Mouse (Mus musculus): Measurements from ENCODE around the gene Thada.
A peak's percentile ranks its signal among the peaks of the same experiment; 100 is the strongest.

Gene Thada

DNA sequence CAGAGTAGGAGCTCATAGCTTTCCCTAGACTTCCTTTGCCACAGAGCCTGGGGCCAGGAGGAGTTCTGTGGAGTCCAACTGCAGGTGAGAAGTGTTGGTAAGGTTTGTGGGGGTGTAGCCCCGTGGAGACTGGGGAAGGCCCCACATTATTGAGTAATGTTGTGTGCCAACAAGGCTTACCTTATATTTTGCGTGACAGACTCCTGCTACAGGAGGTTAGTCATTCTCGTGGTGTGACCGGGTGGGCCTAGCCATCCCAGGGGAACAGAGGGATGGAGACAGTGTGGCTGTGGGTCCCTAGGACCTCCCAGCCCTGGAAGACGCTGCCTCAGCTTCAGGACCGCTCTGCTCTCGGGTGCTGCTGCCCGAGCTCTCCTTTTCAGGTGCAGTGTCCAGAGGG lies 301.9 kb downstream of the Thada start:
- DNase-seq (ENCODE audit: low read depth, low spot score), result no peak

DNA sequence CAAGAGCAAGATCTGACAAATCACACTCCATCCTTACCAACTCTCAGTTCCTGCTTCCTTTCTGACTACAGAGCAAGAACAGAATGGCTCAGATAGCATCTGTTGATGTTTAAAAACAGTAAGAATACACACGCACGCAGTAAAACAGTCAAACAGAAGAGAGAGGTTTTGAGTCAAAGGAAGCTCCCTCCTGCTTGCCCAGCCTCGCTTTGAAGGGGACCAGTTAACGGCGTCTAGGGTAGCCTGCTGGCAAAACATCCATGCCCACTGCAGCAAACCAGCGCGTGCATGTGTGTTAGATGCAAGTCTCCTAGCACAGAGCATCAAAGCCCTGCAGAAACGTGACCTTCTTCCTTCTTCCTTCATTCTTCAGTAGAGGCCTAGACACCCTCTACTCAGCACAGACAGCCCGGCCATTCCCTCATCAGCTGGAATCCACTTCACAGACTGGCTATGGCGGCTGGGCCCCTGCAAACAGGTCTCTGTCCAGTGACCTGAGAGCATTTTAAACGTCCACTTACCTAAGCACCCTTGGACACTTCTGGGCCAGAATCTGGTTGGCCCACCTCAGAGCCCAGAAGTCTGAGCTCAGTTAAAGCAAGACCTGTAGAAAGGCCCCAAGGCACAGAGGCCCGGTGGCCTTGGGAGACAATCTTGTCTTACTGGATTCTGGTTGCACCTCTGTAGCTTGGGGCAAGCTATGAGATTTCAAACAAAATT lies 302.8 kb downstream of the Thada start:
- DNase-seq (ENCODE audit: low read depth, low spot score), result no peak

DNA sequence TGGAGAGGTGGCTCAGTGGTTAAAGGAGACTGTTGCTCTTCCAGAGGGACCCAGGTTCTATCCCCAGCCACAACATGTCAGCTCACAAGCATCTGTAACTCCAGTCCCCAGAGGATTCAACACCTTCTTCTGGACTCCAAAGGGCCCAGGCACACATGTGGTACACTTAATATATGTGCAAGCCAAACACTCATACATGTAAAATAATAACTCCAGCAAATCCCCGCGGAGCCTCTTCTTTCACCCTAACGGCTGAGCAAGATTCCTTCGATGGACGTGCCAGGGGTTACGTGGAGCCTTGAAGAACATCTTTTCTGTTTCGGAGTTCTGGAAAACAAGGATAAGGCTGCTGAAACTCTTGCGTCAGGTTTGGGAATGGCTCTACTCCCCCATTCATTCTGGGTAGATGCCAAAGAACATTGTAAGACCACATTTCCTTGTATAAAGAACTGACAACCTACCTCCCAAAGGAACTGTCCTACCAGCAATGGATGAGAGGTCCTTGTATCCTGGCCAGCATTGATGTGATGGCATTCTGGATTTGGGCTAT lies 303.7 kb downstream of the Thada start:
- DNase-seq (ENCODE audit: low read depth, low spot score), result no peak

DNA sequence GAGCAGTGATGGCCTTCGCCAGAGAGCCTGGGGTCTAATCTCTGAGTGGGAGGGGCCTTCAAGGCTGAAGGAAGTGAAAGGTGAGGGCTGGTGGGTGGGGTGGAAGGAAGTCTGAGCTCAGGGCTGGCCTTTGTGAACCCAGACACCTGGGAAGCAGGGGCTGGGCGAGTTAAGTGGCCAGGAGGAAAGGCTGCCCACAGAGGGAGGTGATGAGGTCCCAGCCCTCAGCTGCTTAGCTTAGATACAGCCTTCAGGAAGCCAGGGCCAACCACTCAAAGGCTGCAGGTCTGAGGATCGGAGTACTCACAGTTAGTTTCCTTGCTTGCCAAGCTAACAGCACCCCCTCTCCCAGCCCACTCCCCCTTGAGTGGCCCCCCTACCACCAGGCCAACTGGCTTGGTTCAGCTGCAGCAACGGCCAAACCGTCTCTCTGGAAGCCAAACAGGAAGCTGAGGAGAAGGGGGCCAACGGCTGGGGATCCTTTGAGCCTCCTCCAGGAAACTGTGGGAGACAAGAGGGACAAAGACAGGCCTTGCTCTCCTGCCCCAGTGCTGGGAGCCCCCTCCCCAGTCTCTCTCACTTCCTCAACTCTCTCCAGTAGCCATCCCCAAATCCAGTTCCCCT lies 304.7 kb downstream of the Thada start:
- no peak for DNase-seq (ENCODE audit: low read depth, low spot score)

DNA sequence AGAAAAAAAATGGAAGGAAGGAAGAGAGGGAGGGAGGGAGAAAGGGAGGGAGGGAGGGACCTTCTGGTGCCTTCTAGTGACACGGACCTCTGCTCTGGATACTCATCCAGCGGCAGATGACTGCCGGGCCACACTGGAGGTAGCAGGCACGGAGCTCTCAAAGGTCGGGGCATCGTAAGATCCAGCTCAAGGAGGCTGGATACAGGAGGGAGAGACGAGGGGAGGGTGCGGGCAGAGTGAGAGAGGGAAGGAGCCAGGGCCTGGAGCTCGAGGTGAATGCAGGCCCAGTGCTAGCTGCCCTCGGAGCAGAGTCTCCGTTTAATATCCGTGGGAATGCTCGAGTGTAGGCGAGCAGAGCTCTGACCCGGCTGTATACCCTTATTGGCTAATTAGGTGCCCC lies 307.1 kb downstream of the Thada start:
- no peak for DNase-seq (ENCODE audit: low read depth, low spot score)

DNA sequence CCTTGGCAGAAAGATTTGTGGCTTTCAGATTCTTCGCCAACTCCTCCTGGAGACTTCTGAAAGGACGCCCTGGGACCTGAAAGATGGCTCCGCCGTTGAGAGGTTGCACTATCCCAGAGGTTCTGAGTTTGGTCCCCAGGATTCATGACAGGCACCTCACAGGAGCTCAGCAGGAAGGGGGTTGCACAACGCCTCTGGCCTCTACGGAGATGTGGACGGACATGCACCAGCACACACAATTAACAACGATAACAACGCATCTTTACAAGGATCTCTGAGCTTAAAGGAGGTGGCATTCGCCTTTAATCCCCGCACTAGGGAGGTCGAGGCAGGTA lies 307.6 kb downstream of the Thada start:
- DNase-seq (ENCODE audit: low read depth, low spot score), result no peak

DNA sequence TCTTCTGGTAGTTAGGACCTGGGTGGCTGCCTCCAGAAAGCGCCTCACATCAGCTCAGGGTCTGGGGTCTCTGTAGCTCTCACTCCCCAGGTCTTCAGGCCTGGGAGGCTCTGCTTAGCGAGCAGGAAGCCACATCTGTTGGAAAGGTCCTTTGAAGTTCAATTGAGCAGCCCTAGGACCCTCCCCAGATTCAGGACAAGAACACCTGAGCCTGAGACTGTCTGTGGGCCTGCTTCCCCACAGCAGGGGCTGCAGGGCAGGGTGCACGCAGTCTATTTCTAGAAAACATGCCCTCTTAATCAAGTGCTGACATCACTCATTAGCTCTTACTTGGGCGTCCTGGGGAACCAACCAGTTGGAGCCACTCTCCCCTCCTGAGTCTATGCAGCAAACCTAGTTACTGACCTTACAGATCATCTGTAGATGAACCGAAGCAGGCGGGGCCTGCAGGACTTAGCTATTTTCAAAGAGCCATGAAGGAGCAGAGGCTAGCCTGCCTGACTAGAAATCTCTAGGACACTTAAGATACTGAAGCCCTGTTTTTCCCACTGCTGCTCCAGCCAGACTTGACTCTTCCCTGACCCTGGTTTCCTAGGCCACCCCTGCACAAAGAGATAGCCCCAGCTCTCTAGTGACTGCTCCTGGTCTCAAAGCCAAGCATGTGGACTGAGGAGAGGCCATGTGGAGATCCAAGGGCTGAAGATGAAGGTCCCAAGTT lies 308.1 kb downstream of the Thada start:
- no peak for DNase-seq (ENCODE audit: low read depth, low spot score)

DNA sequence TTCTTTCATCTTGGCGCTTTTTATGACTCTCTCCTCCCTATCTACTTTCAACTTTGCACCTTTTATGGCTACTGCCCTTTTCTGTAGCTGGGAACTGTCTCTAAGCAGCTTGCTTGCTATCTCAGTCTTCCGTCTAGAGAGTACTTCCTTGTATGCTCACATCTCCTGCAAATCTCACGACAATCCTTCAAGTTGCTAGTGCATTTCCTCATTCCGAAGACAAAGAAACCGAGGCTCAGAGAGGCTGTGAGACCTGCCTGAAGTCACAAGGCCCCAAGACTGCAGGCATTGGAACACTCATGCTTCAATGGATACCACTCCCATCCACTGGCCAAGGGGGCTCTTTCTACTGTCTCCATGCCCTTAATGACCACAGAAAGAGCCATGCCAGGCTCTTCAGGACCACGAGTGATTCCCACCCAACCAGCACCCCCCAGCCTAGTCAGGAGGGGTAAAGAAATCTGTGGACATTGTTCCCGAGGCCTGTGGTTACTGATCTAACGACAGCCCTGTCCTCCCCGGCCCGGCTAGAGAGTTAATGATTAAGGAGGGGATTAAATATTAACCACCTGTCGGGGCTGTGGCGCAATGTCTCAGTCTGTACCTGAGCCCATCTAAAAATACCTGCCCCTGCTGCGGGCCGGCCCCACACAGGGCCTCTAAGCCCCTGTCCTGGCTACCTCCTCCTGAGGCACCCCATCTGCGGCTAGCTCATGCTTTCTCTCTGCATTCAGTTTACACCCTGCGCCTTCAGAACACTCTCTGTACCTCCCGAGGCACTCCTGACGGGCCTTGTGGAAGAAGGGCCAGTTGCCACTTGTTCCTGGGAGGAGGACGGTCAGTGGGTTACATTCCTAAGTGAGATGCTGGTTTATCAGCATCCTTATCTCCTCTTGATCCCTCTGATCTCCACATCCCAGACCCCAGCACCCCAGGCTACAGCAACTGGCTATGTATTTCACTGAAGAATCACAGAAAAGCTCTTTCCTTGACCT lies 309.0 kb downstream of the Thada start:
- no peak for DNase-seq (ENCODE audit: low read depth, low spot score)

DNA sequence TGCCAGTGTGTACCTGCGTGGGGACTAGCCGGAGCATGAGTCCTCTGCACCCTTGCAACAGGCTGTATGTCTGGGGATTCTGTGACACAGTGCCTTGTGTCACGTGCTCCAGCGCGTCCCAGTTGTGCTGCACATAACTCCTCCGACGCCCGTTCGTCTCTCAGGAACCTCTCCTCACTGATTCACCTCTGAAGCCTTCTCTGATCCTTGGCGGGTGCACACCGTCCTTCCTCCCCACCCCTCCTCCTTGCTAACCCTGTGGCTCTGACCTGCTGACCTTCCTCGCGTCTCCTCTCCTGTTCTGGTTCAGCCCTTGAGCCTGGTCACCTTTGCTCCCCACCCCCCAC lies 309.8 kb downstream of the Thada start:
- DNase-seq (ENCODE audit: low read depth, low spot score), result no peak

DNA sequence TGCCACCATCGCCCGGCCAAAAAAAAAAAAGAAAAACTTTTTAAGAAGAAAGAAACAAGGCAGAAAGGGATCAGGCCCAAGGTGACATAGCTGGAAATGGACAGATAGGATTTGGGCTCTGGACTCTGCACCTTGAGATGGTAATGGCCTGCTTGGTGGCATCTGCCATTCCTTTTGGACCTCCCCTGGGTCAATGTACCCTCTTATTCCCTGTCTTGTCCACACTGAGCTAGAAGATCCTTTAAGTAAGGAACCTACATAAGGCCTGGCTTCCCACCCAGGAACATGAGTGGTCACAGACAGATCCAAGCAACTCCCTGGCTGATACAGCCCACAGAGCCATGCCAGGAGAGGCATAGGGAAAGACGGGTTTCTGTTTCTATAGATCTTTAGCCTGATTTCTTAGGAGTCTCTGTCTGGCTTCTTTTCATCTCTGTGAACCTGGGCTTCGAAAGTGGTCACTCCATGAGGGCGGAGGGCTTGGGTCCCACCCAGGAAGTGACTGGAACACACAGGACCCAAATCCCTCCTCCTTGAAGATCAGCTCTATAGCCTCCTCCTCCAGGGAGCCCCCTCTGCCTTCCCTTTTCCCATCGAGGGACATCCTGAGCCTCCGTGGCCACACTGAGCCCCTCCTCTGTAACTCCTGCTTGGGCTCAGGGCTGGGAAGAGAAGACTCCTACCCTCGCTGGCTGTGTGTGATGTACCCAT lies 310.3 kb downstream of the Thada start:
- DNase-seq (ENCODE audit: low read depth, low spot score), result no peak

DNA sequence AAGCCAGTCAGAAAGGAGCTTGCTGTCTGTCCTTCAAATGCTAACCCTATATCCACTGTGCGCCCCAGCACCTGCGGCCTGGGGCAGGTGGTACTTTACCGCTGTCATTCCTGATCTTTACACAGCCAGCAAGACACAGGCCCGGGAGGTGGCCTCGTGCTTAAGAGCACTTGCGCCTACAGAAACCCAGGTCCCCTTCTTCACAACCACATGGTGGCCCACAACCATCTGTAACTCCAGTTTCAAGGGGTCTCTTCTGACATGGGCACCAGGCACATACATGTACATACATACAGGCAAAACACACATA lies 311.0 kb downstream of the Thada start:
- no peak for DNase-seq (ENCODE audit: low read depth, low spot score)

DNA sequence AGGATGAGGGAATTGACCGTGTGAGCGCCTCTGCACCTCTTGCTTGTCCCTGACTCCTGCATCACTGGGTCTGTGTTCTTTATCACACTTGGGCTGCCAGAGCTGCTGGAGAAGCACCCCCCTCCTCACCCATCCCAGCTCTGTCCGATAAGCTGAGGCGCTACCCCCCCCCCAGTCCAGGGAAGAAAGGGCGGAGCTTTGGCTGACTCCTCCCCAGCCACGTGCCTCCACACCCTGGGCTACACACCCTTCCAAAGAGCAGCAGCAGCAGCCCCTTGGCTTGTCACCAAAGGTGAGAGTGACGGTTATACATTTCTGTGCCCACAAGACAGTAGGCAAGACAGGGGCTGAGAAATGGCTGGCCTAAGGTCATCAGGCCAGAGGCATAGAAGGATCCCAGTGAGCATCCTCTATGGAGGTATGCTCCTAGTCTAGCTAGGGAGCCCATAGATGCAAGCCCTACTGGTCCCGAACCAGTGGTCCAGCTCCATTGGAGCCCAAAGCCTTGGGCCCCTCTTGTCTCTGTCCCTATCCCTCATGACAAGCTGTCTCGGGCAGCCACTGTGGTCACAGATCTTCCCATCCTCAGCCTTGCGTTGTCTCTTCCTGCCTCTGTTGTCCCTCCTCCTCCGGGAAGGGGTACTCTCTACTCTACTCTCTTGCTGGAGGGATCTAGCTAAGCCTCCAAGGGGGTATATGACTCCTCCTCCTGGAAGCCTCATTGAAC lies 311.5 kb downstream of the Thada start:
- DNase-seq (ENCODE audit: low read depth, low spot score), result no peak

DNA sequence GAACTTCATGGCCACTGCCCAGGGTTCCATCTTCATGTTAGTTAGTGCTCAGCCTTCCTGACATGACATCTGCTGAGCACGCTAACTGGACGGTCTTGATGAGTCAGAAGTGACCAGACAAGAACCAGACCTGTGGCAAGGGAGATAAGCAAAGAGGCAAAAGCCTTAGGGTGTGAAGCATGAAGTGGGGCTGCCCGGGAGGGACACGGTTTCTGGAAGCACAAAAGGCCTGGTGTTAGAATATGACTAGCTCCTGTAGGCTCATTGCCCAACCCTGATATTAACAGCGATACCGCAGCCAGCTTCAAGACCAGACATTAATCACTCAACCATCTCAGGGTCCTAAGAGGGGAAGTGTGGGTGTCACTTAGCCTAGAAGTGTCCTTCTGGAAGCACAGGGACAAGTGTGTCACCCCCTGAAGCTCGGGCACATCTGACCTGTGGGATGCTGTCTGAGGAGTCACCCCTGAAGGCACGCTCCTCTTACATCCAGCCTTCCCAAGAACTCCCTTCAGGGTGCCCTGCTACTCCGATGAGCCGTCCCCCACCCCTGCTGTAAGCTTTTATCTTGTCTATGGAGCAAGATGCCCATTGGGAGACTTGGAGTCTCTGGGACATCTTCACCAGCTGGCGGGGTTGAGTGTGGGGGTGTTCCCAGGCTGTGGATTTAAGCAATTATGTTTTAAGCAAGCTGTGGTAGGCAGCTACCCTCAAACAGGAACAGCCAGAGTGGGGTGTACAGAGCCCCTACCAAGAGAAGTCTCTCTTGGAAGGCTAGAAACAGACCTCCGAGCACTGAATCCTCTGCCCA lies 312.8 kb downstream of the Thada start:
- DNase-seq (ENCODE audit: low read depth, low spot score), result no peak

DNA sequence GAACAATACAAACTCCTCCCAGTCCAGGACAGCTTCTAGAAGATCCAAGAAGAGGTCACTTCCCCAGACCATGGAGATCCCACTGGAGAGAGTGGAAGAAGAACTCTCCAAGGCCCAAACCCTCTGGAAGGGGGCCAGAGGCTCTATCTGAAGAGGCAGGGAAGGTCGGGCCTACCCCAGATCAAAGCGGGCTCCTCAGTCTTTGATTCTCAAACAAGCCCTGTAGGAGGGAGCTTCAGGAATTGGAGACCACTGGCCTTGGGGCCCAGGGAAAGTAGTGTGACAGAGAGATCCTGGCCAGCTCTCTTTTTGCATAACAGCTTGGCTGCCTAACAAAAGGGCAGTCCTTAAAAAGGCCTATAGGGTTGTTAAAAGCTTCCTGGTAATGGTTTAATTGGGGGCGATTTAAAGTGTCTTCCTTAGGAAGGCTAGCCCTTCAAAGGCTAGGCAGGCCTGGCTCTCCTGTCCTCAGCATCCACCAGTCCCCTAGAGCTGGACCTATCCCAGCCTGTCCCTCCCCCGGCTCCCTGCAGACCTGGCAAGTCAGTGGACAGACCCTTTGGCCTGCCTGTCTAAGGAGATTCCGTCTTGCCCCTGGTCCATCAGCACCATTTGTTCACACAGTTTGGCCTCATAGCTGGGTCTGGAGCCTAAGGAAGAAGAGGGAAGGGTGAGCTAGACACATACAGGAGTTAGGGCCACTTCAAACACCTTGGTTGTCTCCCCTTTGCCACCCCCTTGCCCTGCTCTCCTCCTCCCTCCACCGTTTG lies 313.6 kb downstream of the Thada start:
- DNase-seq (ENCODE audit: low read depth, low spot score), result no peak

DNA sequence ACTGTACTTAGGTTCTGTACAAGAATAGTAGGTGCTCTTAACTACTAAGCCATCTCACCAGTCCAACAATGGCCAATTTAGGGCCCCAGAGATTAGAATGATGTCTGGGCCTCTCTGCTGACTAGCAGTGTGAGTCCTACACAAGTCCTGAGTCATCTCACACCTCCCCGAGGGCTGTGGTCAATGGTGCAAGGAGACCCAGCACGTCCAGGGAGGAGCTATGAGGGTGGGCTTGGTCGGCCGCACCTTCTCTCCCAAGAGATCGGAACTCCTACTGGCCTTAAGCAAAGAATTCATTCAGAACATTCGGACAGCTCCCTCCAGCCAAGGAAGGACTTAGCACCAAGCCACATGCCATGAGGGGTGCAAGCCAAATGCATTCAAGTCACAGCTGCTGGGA lies 314.7 kb downstream of the Thada start:
- DNase-seq (ENCODE audit: low read depth, low spot score), result no peak

DNA sequence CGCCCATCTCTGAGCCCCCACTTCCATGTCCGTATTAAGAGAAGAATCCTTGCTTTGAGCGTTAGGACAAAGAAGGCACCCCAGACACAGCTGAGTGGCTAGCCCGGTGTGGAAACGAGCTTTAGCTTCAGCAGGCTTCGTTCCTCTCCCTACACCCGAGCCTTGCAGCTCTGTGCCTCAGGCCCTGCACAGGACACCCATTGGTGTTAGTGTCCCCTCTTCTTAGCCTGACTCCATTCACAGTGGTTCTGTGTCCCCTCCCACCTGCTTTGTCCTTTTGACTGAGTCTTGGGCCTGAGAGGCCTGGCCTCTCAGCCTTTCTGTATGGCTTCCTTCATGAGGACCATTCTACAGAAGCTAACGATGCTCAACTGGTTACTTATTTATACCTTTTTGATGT lies 315.7 kb downstream of the Thada start:
- no peak for DNase-seq (ENCODE audit: low read depth, low spot score)

DNA sequence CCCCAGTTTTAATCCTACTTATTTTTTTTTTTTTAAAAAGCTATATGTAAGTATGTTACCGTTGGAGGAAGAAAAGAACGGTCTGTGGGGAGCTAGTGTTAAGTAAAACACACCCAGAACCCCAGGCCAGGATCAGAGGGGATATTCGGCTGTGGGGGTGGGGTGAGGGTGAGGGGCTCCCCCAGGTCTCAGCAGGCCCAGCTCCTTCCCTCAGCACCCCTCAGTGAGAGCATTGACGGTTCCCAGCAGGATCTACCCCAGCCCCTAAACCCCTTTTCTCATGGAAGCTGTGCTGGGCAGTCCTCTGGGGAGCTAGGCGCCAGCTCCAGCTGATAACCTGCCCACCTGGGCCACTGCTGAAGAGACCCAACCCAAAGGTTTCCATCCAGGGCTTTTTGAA lies 316.4 kb downstream of the Thada start:
- DNase-seq (ENCODE audit: low read depth, low spot score), result no peak

DNA sequence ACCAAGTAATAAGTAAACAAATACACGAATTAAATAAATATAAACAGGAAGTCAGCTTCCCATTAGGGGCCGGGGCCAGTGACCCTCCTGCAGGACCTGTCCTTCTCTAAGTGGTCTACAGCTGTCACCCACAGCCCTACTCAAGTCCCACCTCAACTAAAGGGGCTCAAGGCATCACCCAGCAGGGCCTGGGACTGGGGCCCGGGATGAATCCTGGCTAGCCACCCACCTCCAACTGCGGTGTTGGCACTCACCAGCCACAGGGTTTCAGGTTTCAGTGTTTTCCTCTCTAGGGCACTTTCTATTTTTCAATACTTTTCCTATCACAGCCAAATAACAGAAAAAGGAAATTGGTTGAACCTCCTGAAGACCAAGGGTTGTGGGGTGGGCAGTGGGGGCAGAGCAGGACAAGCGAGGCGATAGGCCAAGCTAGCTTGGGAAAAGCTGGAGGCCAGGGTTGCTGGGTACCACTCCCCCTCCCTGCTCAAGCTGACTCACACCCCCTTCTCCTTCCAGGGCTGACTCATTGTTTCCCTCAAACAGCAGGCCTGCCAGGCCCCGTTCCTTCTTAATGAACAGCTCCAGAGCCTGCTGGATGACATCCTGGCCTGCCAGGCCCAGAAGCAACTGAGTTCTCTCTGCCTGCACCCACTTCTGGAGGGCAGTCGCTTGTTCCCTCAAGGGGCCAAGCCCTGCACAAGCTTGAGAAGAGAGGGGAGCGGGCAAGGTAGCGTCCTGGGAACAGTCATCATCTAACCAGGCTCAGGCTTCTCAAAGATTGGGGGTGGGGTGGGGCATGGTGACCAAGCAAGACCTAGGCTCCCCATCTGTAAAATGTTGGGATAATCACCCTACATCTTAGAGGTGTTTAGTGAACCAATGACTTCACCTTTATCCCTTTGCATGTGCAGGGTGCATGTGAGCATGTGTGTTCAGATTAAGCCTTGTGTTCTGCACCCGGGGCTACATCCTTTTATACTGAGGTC lies 317.2 kb downstream of the Thada start:
- peak; percentile 34 for DNase-seq (ENCODE audit: low read depth, low spot score)

Measured in brain, embryonic 18.5 days (tissue).